Mouse (Mus musculus) kidney, adult 2 months (tissue): ENCODE results near the gene Abcc4.

Experiments used
- CTCF ChIP-seq: fragments of 200-500 bp; conservative IDR thresholded peaks from 2 replicates; pipeline ENCODE4 v1.5.1; 2011; ENCODE audit warnings: low read depth, mild to moderate bottlenecking, control low read depth, low read length, moderate library complexity, mixed read lengths; ENCODE audit not compliant: insufficient read depth, insufficient read length
- POLR2A ChIP-seq: fragments of 200-500 bp; IDR thresholded peaks from one replicate; pipeline ENCODE4 v1.6.1; 2011; ENCODE audit warnings: low read depth, low read length, control low read depth

DNA sequence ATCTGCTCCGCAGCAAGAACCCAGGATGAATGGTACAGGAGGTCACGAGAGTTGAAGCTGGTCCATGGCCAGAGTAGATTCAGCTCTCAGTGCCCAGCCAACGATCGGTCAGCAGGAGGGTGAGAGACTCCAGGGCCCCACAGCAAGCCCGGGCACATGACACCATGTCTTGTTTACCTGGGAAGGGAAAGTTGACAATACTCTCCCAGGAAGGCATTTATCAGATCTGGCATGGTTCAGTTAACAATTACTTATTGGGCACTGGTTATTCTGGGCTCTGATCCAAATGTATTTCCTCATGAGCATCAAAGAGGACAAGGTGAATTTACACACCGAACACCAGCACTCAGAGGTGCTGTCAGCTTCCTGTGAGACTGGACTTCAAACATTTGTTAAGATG is 38.5 kb downstream of the Abcc4 start:
- TF ChIP-seq POLR2A (no peak), CTCF (no peak)
